Mouse (Mus musculus) neural tube, embryonic 14.5 days (tissue): ENCODE measurements around the gene Tmem235. TPM values are rescaled to one million over a fixed set of nuclear protein-coding genes. Genes with fewer than 3 reads are reported as not detected.

Experiments used
- ATAC-seq: fragments of 200-750 bp; cut with Nextera tagmentation; 2 replicates; pipeline ENCODE4 v1.8.0; 2017; ENCODE audit warnings: low read depth, mild to moderate bottlenecking, moderate TSS enrichment, moderate library complexity
- H3K27ac ChIP-seq: fragments of 300-500 bp; sonication (generic); 2 replicates; pipeline ENCODE4 v1.5.1; 2014; ENCODE audit warnings: low read depth, mild to moderate bottlenecking, control low read depth, low read length, moderate library complexity, mixed read lengths
- H3K27me3 ChIP-seq: fragments of 300-500 bp; sonication (generic); 2 replicates; pipeline ENCODE4 v1.6.1; 2014; ENCODE audit warnings: low read length; ENCODE audit not compliant: control insufficient read depth, insufficient read depth
- H3K36me3 ChIP-seq: fragments of 300-500 bp; sonication (generic); 2 replicates; pipeline ENCODE4 v1.6.1; 2014; ENCODE audit warnings: low read length, mixed read lengths; ENCODE audit not compliant: control insufficient read depth, insufficient read depth
- H3K4me1 ChIP-seq: fragments of 300-500 bp; sonication (generic); 2 replicates; pipeline ENCODE4 v1.6.1; 2014; ENCODE audit warnings: low read length; ENCODE audit not compliant: control insufficient read depth, insufficient read depth
- H3K4me2 ChIP-seq: fragments of 300-500 bp; sonication (generic); 2 replicates; pipeline ENCODE4 v1.6.1; 2014; ENCODE audit warnings: mild to moderate bottlenecking, low read depth, low read length, control low read depth
- H3K4me3 ChIP-seq: fragments of 300-500 bp; sonication (generic); 2 replicates; pipeline ENCODE4 v1.5.1; 2014; ENCODE audit warnings: low read depth, low read length, control low read depth, mixed read lengths
- H3K9ac ChIP-seq: fragments of 300-500 bp; sonication (generic); replicated peaks from 2 replicates; pipeline ENCODE4 v1.6.1; 2014; ENCODE audit warnings: low read depth, mild to moderate bottlenecking, control low read depth, low read length, mixed read lengths
- H3K9me3 ChIP-seq: fragments of 300-500 bp; sonication (generic); 2 replicates; pipeline ENCODE4 v1.6.1; 2016; ENCODE audit warnings: low read length; ENCODE audit not compliant: control insufficient read depth
- WGBS: fragments of 180-500 bp; shearing (Covaris S2); extraction: QIAGEN DNeasy Blood & Tissue Kit; methylation state at CpG from one replicate; pipeline ENCODE4 v1.1.7; 2014; 5-methylcytosine and 5-hydroxymethylcytosine counted together
- polyA plus RNA-seq: library from polyadenylated mRNA; unstranded; fragments of >200 nt; fragmentation: Nextera tagmentation; extraction: Ambion mirVana; gene quantifications from 2 replicates; pipeline ENCODE4 v1.2.1, GENCODE M21; 2014

The Tmem235 gene
- polyA plus RNA-seq, 1 experiment from 2014 or later, result 0.15 TPM

- no peak for ATAC-seq
- Histone ChIP-seq H3K4me3 (no peak overlapping the region), H3K9ac (no peak overlapping the region), H3K27me3 (no peaks in the 10 kb centered on the region), H3K27ac (no peak overlapping the region), H3K4me2 (no peak overlapping the region), H3K36me3 (no peaks in the 10 kb centered on the region), H3K4me1 (peaks cover 10% of the 10 kb centered on the region), H3K9me3 (no peaks in the 10 kb centered on the region)
- 87% methylated on average over 6 of the region's 6 CpGs for WGBS
Measured at GRCm38 (mm10) chr11:117880977-117881358, 20.4 kb downstream of the Tmem235 start.

- H3K4me2 ChIP-seq, result no peak overlapping the region
- no peak overlapping the region for H3K9ac ChIP-seq
- no peaks in the 10 kb centered on the region for H3K36me3 ChIP-seq
- no peak for ATAC-seq
- 29% methylated on average over 7 of the region's 8 CpGs for WGBS
- H3K4me3 ChIP-seq, result no peak overlapping the region
- no peak overlapping the region for H3K27ac ChIP-seq
- no peaks in the 10 kb centered on the region for H3K9me3 ChIP-seq
- no peaks in the 10 kb centered on the region for H3K27me3 ChIP-seq
- peaks cover 10% of the 10 kb centered on the region for H3K4me1 ChIP-seq
Measured at GRCm38 (mm10) chr11:117881787-117882186, 21.2 kb downstream of the Tmem235 start.

DNA sequence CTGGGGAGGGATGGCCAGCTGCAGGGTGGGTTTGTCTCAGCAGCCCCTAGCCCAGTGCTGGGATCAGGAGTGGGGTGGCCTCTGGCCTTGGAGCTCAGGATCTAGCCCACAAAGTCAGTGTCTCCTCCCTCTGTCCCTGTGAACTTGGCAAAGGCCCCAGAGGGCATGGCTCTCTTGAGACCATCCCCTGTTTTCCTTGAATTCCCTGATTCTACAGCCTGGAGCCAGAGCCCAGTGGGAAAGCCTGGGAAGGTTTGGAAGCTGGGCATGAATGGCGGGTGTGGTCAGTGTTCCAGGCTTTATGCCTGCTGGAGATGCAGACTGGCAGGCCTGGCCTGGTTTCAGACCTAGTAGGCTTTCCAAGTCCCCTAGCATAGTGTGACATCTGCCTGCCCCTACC is 21.7 kb downstream of the Tmem235 start:
- no peak overlapping the region for H3K4me3 ChIP-seq
- H3K27ac ChIP-seq, result no peak overlapping the region
- H3K9me3 ChIP-seq, result no peaks in the 10 kb centered on the region
- no peak for ATAC-seq
- WGBS, result 71% methylated on average over 1 of the region's 1 CpGs
- peaks cover 10% of the 10 kb centered on the region for H3K4me1 ChIP-seq
- no peaks in the 10 kb centered on the region for H3K36me3 ChIP-seq
- no peak overlapping the region for H3K9ac ChIP-seq
- no peak overlapping the region for H3K4me2 ChIP-seq
- no peaks in the 10 kb centered on the region for H3K27me3 ChIP-seq

DNA sequence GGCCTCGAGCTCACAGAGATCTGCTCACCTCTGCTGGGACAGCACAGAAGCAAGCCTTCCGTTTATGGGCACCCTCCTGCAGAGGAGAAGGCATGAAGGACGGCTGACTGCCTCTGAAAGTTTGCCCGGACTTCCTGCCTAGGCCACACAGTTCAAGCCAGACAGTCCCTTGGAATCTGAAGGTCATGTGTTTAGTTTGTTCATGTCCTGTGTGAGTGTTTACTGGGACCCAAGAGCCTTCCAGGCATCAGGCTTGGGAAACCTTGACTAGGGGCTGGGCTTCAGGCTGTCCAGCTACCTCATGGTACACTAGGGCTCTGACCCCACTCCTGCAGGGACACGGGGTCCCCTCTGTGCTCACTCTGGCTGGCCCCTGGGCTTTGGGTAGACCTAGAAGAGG is 25.4 kb downstream of the Tmem235 start:
- Histone ChIP-seq H3K27me3 (no peaks in the 10 kb centered on the region), H3K4me2 (no peak overlapping the region), H3K36me3 (no peaks in the 10 kb centered on the region), H3K9me3 (no peaks in the 10 kb centered on the region), H3K9ac (no peak overlapping the region), H3K27ac (no peak overlapping the region), H3K4me3 (no peak overlapping the region), H3K4me1 (peaks cover 25% of the 10 kb centered on the region)
- WGBS, result 49% methylated on average over 5 of the region's 5 CpGs
- ATAC-seq, result no peak

- Histone ChIP-seq H3K9ac (0 out of 2 replicates have a peak overlapping the region, but pooled peaks have one; percentile 25), H3K36me3 (no peaks in the 10 kb centered on the region), H3K4me2 (peak overlapping the region; percentile 41; the same call in 1 of the 2 replicates), H3K27ac (no peak overlapping the region), H3K27me3 (no peaks in the 10 kb centered on the region), H3K4me1 (peaks cover 27% of the 10 kb centered on the region), H3K9me3 (no peaks in the 10 kb centered on the region), H3K4me3 (no peak overlapping the region; the same call in 1 of the 2 replicates)
- no peak for ATAC-seq
- 13% methylated on average over 20 of the region's 20 CpGs for WGBS
Measured at GRCm38 (mm10) chr11:117888168-117888852, 27.8 kb downstream of the Tmem235 start.

- Histone ChIP-seq H3K4me1 (peaks cover 27% of the 10 kb centered on the region), H3K27me3 (no peaks in the 10 kb centered on the region), H3K36me3 (no peaks in the 10 kb centered on the region), H3K4me2 (peak overlapping the region; percentile 41), H3K9ac (0 out of 2 replicates have a peak overlapping the region, but pooled peaks have one; percentile 25), H3K9me3 (no peaks in the 10 kb centered on the region), H3K27ac (peak overlapping the region; percentile 41; the same call in 1 of the 2 replicates), H3K4me3 (peak overlapping the region; percentile 3; the same call in 1 of the 2 replicates)
- WGBS, result 6% methylated on average over 32 of the region's 33 CpGs
- no peak for ATAC-seq
Measured at GRCm38 (mm10) chr11:117888853-117889822, 28.6 kb downstream of the Tmem235 start.

DNA sequence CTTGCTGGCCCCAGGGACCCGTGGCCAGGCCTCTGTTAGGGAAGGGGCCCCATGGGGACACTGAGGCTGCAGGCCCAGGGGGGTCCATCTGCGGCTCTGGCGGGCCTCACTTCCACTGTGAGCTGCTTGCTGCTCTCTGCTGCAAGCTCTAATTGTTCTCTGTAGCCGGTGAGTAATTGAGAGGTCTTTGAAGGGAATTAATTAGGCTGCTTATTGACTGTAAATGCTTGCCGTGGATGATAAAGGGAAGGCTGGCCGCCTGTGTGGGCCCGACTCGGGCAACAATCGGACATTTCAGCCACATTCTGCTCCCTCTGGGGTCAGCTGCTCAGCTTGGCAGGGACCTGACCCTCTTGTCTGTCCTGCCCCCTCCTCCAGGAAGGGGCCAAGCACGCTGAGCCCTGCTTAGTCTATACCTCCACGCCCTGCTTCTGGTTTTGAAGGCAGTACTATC is 29.4 kb downstream of the Tmem235 start:
- 3% methylated on average over 11 of the region's 11 CpGs for WGBS

GRCm38 (mm10) chr11:117890519-117891282 is 30.1 kb downstream of the Tmem235 start:
- WGBS, result 21% methylated on average over 13 of the region's 13 CpGs
- Histone ChIP-seq H3K9ac (no peak overlapping the region), H3K4me2 (no peak overlapping the region), H3K27ac (no peak overlapping the region), H3K27me3 (no peaks in the 10 kb centered on the region), H3K4me1 (peaks cover 27% of the 10 kb centered on the region), H3K36me3 (no peaks in the 10 kb centered on the region), H3K9me3 (no peaks in the 10 kb centered on the region), H3K4me3 (no peak overlapping the region)
- ATAC-seq, result peak; percentile 56; the same call in 1 of the 2 replicates

More for the DNA sequence above, 29.4 kb downstream of the Tmem235 start:
- Histone ChIP-seq H3K4me3 (no peak overlapping the region), H3K4me2 (no peak overlapping the region; the same call in 1 of the 2 replicates), H3K9me3 (no peaks in the 10 kb centered on the region), H3K36me3 (no peaks in the 10 kb centered on the region), H3K4me1 (peaks cover 27% of the 10 kb centered on the region), H3K27ac (peak overlapping the region; percentile 41; the same call in 1 of the 2 replicates), H3K9ac (no peak overlapping the region), H3K27me3 (no peaks in the 10 kb centered on the region)
- peak; percentile 35; the same call in 1 of the 2 replicates for ATAC-seq
